Mouse (Mus musculus) induced T-regulatory cell, adult 2 months (primary cell): ENCODE data around the gene Crip2.

ENCODE experiments used
- DNase-seq: peaks from one replicate; pipeline ENCODE4 v3.0.0-alpha.2; 2012; ENCODE audit warnings: low read depth

The Crip2 gene

DNA sequence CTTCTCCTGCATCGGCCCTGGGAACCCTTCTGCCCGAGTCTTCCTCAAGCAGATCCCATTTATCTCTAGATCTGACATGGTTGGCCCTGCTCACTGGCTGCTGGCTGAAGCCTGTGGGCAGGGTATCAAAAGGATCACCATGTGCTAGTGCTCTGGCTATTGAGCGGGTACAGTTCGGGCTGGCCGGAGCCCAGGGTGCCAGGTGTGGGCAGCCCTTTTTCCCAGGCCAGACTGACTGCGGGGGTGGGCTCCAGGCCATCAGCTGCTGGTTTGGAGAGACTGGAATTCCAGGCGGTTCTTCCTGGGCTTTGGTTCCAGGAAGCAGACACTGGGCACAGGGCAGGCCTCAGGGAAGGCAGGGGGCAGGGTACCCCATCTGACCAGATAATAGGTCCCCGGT is 7.4 kb downstream of the Crip2 start:
- no peak for DNase-seq

DNA sequence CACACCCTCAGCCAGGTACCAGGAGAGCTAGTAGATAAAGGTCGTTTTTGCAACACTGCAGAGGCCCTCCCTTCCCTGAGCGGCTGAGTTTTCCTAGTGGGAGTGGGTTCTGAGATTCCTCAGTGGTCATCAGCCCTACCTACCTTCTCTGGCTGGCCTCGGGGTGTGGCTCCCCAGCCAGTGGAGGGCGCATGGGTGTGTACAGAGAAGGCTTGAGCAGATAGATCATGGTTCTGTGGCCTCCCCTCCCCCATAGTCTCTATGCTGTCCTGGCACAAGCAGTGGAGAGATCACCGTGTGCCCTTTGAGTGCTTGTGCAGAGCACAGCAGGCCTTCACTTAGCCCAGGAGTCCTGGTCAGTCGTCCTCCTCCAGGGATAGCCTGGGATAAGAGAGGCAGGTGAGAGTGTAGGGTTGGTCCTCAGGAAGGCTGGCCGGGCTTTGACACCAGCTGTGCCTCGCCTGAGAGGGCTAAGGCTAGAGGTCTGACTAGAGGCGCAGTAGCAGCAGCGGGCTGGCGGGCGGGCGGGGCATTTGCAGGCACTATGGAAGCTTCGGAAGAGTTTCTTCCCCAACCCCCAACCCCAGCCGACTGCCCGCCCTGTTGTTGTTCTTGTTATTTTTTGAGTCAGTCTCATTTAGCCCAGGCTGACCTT is 8.5 kb downstream of the Crip2 start:
- peak; percentile 80 for DNase-seq

DNA sequence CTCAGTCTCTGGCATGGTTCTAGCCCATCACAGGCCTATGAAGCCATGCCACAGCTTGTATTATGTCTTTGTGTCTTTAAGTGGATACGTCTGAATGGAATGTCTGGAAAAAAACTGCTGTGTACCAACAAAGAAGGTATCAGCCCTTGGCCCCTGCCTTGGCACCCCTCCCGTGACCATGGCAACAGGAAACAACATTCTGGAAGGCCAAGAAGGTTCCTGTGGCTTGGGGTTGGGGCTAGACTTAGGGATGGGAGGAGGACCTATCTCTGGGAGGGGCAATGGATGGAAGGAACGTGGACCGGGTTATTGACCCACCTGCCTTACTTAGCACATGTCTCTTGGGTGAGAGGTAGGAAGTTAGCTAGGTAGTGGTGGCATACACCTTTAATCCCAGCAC is 9.3 kb downstream of the Crip2 start:
- DNase-seq: peak; percentile 67

DNA sequence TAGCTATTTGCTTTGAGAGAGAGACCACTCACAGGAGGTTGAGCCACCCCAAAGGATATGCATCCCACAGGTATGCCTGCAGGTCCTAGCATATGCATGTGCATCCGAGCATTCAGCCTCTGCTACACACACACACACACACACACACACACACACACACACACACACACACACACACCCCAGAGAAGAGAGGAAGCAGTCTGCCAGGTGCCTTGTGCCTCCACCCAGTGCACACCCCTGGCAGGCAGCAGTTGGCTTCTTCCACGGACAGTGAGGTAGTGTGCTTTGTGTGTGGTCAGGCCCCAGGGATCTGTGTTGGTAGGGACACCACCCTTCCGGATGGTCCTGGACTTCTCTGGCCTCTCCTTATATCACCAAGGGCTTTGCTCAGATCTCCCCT is 9.9 kb downstream of the Crip2 start:
- DNase-seq: peak; percentile 59

DNA sequence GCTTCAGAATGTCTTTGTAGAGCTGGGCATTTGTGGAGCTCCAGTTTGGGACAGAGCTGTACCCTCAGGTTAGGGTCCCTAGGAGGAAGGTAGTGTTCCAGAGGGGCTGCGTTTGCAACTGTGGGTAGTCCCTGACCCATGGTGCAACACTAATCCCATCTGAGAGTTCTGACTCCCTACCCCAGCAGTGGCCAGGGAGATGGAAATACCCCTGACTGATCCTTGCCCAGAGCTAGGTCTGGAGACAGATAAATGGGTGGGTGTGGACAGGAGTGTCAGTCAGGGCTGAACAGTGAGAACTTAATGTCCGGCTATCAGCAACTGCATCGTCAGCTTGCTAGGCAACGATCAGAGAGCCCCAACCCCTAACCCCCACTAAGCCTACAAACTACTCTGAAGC is 10.6 kb downstream of the Crip2 start:
- DNase-seq: no peak

DNA sequence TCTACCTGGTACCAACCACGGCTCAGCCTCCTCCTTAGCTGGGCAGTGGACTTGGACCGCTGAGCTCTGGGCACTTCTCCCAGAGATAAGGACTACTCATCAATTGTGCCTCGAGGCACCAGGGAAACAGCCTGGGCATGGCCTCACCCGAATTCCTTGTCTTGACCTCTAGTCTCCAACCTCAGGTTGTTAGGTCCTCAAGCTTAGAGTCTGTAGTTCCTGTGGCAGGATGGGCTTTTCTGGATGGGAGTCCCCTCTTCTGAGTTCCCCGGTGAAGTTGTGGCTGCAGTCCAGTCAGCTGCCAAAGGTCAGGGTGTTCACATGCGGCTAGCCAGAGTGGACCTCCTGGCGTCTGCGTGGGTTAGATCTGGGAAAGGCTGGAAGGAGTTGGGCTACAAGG is 11.0 kb downstream of the Crip2 start:
- peak; percentile 47 for DNase-seq

DNA sequence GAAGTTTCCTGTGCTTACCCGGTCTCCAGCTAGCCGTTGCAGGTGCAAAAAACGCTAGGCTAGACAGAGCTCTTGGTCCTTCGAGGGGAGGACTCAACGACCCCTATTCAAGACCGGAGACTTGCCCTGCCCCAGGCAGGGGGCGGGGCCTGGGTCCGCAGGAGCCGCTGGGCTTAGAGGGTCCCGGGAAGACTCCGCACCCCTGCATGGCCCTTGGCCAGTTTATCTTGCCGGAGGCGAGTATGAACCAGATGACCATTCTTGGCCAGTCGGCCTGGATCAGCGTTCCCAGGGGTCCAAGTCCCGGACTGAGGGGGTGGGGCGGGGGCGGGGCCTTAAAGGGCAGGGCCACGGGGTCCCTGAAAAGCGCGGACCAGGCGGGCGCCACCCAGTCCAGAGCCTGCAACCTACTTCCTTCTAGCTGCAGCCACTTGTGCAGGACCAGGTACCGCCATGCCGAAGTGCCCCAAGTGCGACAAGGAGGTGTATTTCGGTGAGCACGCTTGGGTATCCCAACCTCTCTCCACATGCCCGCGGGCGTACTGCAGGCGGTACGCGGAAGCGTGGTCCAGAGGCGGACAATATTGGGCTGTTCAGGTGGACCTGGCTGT is 11.7 kb downstream of the Crip2 start:
- peak; percentile 78 for DNase-seq

DNA sequence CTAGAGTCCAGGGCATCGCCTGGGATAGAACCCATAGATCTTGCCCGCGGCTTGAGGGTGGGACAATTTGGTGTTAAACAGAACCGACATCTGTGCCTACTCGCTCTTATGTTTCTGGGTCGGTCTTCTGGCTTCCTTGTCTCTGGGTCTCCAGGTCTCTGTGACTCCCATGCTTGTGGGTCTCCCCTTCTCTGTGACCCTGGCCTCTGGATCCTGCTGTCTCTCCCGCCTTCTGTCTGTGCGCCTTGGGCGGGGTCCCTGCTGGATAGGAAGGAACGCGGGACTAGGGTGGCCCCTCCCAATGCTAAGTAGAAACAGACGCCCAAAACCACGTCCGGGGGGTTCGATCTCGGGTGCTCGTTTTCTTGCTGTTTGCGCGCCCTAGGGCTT is 12.2 kb downstream of the Crip2 start:
- DNase-seq: peak; percentile 88

DNA sequence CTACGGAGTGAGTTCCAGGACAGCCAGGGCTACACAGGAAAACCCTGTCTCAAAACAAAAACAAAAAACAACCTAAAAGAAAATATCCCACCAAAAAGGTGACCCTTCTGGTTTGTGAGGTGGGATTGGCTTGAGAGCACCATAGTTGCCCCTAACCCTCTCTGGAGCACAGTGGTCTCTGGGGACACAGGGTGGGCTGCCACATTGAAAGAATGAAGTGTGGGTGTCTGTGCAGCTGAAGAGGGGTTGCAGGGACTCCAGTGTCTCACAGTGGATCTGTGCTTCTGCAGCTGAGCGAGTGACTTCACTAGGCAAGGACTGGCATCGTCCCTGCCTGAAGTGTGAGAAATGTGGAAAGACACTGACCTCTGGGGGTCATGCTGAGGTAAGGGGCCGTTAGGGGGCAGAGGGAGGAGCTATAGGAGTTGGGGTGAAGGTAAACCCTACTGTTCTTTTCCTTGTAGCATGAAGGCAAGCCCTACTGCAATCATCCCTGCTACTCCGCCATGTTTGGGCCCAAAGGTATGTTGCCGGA is 13.0 kb downstream of the Crip2 start:
- peak; percentile 59 for DNase-seq

DNA sequence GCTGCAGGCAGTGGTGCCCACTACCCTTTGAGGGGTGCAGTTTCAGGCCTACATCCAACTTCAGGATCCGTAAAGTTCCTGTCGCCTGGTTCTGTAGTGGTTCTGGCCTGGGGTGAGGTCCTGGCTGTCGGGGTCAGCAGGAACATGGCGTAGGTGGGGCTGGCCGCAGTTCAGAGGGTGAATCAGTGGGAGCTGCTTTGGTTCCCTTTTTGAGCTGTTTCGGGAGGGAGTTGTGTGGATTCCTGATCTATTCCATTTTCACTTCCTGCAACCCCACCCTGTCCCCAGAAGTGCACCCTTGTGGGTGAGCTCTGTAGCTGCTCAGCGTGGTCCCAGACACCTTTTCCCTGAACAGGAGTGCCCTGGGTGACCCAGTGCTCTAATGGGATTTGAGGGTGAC is 13.9 kb downstream of the Crip2 start:
- DNase-seq: no peak

DNA sequence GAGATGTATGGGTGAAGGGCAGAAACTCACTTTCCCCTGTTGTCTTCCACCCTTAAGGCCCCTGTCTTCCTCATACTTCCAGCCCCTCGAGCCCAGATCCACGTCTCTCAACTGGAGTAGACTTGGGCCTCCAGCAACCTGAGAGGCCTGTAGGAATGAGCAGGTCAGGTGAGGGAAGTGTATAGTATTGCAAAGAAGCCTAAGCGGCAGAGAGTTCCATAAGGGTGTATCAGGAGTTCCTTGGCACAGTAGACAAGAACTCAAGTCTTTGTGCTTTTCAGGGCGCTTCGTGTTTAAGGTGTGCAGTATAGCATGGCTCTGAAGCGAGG is 14.7 kb downstream of the Crip2 start:
- DNase-seq: no peak

DNA sequence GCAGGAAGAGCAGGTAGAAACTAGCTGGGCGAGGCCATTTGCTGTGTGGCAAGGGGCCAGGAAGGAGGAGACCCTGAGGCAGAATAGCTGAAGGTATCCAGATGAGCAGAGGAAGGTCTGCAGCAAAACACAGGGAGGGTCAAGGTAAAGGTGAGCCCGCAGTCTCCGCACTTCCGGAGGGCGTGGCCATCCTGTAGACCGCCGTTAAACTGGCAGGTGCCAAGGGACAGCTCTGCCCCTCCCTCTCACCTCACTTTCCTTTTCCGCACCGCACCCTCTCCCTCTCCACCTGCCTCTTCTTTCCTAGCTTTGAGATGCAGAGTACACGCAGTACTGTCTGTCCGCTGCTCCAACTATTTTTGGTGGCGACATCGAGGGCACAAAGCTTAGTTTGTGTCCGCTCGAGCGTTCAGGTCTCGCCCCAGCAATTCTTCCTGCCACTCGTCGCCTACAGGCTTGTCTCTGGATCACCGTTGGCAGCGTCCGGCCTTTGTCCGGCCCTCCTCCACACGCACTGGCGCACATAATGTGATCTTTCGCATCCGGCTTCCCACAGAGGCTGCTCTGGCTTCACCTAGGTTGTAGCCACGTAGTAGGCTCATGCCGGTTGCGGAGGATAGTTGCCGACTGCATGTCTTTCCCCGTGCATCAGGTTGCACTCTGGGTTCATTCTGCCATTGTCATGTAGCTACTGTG is 15.2 kb downstream of the Crip2 start:
- DNase-seq: peak; percentile 88

DNA sequence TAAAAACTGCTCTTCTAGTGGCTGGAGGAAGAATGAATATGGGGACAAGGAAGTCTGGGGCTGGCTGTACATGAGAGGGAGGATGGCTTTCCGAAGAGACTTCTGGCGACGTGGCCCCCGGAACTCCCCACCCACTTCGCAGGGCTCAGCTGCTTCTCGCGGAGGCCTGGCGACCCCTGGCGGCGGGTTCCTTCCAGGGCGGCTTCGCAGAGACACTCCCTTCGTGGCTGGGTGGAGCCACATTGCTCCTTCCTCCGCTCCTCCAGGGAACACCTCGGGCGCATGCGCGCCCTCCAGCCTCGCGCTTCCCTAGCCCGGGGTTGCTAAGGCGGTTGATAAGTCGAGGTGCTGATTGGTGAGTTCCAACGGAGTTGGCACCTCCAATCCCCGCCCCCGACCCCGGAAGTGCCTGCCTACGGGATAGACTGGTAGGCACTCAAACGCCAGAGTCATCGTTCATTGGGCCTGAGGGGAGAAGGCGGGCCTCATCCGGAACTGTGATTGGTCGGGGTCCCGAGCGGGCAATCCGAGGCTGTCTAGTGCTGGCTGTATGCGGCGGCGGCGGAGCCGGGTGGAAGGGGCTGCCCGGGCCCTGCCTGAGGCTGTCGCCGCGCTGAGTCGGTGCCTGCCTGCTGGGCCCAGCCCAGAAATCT is 16.0 kb downstream of the Crip2 start, which contains the start of gene Tedc1:
TSS of gene Tedc1 (plus strand) at position 535 of the 653 bp plus-strand sequence.
- peak; percentile 99 for DNase-seq

DNA sequence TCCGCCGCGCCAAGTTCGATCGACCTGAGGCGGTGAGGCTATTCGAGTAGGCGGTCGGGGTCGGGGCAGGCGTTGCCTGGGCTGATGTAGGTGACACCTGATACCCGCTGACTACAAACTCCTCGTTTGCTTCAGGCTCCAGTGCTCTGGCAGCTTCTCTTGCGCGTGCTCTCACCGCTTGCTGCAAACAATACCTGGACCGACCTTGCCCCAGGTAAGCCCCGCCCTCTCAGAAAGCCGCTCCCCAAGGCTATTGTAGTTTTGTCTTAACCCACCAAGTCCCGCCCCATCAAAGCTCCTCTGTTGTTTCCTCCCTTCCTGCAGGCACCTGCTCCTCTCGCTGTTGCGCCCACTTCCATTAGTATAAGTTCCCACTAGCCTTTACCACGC is 16.5 kb downstream of the Crip2 start:
- peak; percentile 81 for DNase-seq

DNA sequence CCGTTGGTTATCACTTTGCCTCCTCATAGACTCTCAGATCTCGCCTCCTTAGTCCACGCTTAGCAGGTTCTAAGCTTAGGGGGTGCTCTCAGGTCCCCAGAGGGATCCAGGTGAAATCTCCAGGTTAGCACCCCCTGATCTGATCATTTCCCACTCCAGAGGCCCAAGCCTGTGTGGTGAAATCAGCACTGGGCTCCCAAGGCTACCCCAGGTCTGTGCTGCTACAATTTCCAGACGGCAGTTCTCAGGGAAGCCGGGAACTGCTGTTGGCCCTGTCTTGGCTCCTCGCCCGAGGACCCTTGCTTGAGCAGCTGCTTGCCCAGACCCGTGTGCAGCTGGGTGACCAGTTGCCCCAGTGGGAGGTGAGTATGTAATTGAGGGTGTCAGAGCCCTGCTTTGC is 17.0 kb downstream of the Crip2 start:
- no peak for DNase-seq

DNA sequence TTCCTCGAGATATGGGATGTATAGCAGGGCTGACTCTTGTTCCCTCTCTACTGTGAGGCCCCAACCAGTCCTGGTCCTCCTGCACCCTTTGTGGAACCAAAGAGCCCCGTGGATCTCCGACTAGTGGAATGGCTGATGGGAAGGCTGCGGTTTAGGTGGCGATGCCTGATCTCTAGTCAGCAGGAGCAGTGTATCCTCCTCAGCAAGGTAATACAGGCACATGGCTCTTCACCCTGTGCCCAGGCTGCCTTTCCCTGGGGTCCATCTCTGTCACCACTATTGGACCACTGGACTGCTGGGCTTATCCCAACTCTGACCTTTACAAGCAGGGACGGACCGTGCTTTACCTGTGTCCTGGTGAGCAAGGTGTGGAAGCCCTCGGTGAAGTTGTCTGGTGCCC is 17.5 kb downstream of the Crip2 start:
- no peak for DNase-seq

DNA sequence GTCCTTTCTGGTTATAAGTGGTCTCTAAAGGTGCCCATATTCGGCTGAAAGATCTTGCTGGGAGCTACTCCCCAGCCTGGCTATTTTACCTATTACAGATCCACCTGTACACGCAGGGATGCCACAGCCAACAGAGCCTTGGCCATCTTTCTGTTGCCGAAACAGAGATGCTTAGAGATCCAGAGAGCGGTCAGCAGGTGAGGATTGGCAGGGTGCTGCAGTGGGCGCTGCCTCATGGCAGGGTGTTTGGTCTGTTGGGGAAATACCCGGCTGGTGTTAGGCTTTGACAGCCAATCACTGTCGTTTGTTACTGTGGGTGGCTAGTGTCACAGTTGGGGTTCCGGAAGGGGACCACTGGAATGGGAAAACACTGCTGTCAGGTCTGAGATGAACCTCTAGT is 17.9 kb downstream of the Crip2 start:
- no peak for DNase-seq

DNA sequence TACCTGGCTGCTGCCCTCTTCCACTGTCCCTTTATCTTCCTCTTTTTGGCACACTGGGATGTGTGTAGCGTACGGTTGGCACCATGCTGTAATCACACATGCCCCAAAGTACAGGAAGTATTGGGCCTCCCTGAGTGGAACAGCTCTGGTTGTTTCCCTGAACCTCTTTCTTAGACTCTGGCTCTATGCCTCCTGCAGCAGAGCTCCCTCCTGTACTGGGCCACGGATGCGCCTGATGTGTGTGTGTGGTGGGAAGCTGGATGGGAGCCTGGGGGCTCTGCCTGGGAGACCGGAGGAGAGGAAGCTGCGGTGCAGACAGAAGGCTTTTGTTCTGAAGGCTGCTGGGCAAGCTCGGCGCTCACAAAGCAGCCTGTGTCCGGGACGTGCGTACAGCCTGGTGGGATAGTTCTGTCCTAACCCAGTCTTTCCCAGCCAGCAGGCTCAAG is 23.5 kb downstream of the Crip2 start:
- no peak for DNase-seq

DNA sequence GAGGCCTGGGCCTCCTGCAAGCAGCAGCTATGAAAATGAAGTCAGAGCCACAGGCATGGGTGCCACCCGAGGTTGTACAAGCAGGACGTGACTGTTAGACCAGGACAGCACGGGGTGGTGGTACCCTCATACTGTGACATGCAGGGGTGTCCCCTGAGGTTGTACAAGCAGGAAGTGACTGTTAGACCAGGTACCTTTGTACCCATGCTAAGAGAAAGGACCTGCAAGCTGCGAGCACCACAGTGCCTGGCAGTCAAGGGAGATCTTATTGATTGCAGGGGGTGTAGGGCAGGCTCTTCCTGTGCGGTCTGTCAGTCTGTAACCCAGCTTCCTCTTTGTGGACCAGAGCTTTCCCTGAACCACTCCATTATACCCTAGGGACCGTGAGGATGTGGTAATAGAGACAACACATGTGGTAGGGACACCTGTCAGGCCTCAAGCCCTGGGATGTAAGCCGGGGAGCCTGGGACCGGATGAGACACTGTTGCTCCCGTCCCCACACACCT is 28.0 kb downstream of the Crip2 start:
- peak; percentile 79 for DNase-seq

DNA sequence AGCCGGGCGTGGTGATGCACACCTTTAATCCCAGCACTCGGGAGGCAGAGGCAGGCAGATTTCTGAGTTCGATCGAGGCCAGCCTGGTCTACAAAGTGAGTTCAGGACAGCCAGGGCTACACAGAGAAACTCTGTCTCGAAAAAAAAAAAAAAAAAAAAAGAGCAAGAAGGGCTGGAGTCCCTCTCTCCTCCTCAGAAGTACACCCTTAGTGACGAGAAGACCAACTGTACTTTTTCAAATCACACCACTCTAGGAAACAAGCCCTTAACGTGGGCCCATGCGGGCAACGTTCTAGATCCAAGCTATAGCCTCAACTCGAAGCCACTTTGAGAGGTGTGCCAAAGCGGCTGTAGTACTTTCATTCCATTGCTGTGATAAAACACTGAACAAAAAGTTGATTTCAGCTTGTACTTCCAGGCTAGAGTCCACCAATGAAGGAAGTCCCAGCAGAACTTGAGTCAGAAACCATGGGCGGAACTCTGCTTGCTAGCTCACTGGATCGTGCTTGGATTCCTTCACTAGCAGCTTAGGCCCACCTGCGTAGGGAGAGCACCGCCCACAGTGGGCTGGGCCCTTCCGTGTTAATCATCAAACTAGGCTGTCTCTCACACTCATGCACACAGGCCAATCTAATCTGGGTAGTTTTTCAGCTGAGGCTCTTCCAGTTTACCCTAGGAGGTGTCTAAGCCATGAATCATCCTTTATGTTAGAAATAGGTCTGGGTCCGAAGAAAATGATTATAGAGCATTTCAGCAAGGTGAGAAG is 37.1 kb downstream of the Crip2 start:
- no peak for DNase-seq

DNA sequence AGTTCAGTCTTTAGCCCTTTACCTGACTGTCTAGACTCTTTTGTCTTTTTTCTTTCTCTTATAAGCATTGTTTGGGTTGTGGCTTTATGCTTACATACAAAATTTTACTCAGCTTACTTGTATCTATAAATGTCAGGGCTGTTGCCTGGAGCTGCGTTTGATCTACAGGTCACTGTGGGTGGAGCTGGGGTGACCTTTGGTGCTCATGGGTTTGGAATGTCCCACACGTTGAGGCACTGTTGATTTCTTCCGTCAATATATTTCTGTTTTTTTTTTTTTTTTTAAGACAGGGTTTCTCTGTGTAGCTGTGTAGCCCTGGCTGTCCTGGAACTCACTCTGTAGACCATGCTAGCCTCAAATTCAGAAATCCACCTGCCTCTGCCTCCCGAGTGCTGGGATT is 41.0 kb downstream of the Crip2 start:
- no peak for DNase-seq

DNA sequence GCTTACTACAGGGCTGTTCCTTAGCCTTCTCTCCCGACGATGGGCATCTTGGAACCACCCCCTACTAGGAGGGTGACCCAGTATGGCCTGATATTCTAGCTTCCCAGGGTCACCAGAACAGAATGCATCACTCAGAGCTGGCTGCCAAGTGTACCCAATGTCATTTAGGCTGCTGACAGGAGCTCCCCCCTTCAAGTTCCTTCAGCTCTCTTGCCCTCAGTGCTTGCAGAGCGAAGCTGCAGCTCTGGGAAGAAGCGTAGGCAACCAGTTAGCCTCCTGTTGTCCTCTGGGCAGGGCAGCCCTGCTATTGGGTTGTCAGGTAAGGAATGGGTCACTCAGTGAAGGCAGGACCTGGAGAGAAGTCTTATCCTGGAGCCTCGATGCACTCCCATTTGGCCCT is 44.9 kb downstream of the Crip2 start:
- DNase-seq: no peak
